Mouse (Mus musculus) hematopoietic stem cell, adult 5-6 weeks (primary cell): ENCODE measurements around the gene Gm5926. TPM values are rescaled to one million over a fixed set of nuclear protein-coding genes. Genes with fewer than 3 reads are reported as not detected.
"Not testable (repeated sequence)": the region's sequence is repeated elsewhere in the genome, so short reads cannot be mapped to it uniquely, and the experiment has no call there.

Source experiments
- ATAC-seq, 2 experiments: fragments of 125-278 bp in 1 of 2; replicated peaks in 1 of 2; 2 replicates each; pipeline ENCODE4 v1.8.0; 2016 to 2017; ENCODE audit warnings: inconsistent platforms in 2 of 2, mild to moderate bottlenecking in 2 of 2, moderate number of reproducible peaks in 2 of 2, low read depth in 1 of 2, moderate TSS enrichment in 1 of 2; ENCODE audit not compliant: low FRiP score in 2 of 2, poor library complexity in 2 of 2, severe bottlenecking in 2 of 2, insufficient read depth in 1 of 2, low TSS enrichment in 1 of 2
- total RNA-seq: library from RNA; stranded (forward); fragments of 172-1452, 232-1000 nt; gene quantifications from 2 replicates; pipeline ENCODE4 v1.2.3, GENCODE M21; 2017

The Gm5926 gene
- not detected in 2 replicates for total RNA-seq

DNA sequence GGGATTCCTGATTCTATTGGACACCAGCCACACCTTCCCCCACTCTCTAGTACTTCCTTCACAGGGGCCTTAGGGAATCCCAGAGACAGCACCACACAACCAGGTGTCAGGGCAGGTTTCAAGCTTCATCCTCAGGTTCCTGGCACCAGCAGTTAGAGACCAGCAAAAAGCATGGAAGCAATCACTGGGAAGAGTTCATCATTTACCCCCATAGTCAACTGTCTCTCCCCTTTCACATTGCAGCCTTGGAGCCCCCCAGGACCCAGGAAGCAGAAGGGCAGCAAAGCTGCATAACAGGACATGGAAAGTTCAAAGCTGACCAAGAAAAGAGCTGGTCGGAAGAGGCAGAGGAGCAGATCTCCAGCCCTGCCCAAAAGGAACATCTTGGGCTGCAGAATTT, at the start of gene Gm5926:
Gene Gm5926 (plus strand): TSS at position 301 of the 400 bp plus-strand sequence.
- not testable (repeated sequence) for ATAC-seq

DNA sequence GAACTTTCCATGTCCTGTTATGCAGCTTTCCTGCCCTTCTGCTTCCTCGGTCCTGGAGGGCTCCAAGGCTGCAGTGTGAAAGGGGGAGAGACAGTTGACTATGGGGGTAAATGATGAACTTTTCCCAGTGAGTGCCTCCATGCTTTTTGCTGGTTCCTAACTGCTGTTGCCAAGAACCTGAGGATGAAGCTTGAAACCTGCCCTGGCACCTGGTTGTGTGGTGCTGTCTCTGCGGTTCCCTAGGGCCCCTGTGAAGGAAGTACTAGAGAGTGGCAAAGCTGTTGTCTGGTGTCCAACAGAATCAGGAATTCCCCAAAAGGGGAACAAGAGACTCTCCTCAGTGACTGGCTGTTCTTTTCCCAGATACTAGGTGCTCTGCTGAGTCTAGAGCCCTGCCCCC, 49.5 kb upstream of the Gm5926 start:
- ATAC-seq, result not testable (repeated sequence)

DNA sequence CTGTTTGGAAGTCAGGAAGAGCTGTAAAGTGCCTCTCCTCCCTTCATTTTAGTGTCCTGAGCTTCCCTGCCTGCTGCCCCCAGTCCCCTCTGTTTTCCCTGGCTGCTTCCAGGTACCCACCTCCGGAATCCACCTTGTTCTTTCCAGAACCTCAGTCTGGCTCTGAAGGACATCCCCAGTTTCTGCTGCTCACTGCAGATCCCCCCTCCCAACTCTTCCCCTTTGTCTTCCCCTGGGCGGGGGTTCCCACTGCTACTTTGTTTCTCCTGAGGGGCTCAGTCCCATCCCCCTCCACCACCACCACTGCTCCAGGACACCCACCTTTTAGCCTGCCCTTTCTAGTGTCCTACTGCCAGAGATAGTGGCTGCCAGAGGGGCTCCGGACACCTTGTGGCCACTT, 49.1 kb upstream of the Gm5926 start:
- not testable (repeated sequence) for ATAC-seq

Other genes with a start within 250 kb of the Gm5926 start
- not detected in 2 replicates for gene Btbd35f1, start 90.7 kb upstream of the Gm5926 start, total RNA-seq
- gene Btbd35f21, start 75.4 kb downstream of the Gm5926 start, total RNA-seq, result not detected in 2 replicates
- not detected in 2 replicates for gene Btbd35f30, start 243.9 kb downstream of the Gm5926 start, total RNA-seq